Mouse (Mus musculus): ENCODE measurements around the gene Rnf31. TPM values are rescaled to one million over a fixed set of nuclear protein-coding genes. Genes with fewer than 3 reads are reported as not detected.
A peak's percentile ranks its signal among the peaks of the same experiment; 100 is the strongest.

Rnf31 gene
- total and polyA plus RNA-seq, 3 experiments = 12.9 to 24.5 TPM; not detected in 1

DNA sequence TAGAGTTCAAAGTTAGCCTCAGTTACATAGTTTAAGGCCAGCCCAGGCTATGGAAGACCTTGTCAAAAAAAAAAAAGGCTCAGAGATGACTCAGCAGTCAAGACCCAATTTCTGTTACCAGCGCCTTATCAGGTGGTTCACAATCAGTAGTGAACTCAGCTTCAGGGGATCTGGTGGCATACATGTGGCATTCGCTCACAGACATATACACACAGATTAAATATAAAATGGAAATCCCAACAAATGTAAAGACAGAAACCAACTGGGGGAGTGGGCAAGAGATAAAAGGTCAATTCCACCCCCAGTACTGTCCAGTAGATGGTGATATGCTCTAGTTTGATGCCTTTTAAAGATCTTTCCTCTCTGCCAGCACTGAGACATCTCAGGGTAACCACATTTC, 5.4 kb upstream of the Rnf31 start (continued):
- no peak; the same call in 1 of the 2 replicates for TF ChIP-seq ELF1 (IDR thresholded peaks at IDR 0.05; ENCODE audit: low read depth, low read length)
- 0 out of 2 replicates have a peak, but pooled peaks have one; percentile 31 for TF ChIP-seq JUND (IDR thresholded peaks at IDR 0.05; ENCODE audit: low read depth, low read length)
- peak; percentile 95 for TF ChIP-seq MAFK (IDR thresholded peaks at IDR 0.05; ENCODE audit: borderline replicate concordance, low read depth, low read length)
- peak; percentile 97 for TF ChIP-seq GABPA (IDR thresholded peaks at IDR 0.05; ENCODE audit: low read depth, low read length)
- TF ChIP-seq RCOR1 (IDR thresholded peaks at IDR 0.05; ENCODE audit: low read depth, low read length) = peak; percentile 76
- TF ChIP-seq ETS1 (IDR thresholded peaks at IDR 0.05; ENCODE audit: low read depth, low read length) = peak; percentile 94
- TF ChIP-seq GATA1 (IDR thresholded peaks at IDR 0.05; ENCODE audit: low read depth, low read length) = peak; percentile 84
- TF ChIP-seq MAX (IDR thresholded peaks at IDR 0.05; ENCODE audit: low read length) = peak; percentile 69; the same call in 1 of the 2 replicates

DNA sequence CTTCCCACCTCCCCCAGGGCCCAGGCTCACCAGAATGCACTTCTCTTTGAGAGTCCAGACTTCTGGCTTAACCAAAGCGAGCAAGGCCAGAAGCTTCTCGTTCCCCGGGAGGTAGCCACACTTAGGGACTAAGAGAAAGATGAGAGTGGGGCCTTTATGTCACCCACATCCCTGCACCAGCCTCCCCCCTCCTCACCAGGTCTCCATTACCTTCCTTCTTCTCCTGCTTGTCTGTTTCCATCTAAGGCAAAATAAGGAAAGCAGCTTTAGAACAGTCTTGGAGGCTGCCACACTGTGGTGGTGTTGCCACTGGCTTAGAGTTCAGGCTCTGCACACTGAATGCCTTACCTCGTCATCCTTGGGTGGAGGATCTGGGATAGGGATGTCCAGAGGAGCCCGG, 2.2 kb upstream of the Rnf31 start:
- no peak overlapping the region for H3K4me3 ChIP-seq (ENCODE audit: control insufficient read depth in 1 of 2, insufficient read depth in 1 of 2, low read depth in 2 of 2, low read length in 2 of 2)
- H3K4me1 ChIP-seq (ENCODE audit: control insufficient read depth in 1 of 2, insufficient read depth in 2 of 2, low read length in 2 of 2) = peaks cover 3 to 44% of the 10 kb centered on the region in 2 experiments

DNA sequence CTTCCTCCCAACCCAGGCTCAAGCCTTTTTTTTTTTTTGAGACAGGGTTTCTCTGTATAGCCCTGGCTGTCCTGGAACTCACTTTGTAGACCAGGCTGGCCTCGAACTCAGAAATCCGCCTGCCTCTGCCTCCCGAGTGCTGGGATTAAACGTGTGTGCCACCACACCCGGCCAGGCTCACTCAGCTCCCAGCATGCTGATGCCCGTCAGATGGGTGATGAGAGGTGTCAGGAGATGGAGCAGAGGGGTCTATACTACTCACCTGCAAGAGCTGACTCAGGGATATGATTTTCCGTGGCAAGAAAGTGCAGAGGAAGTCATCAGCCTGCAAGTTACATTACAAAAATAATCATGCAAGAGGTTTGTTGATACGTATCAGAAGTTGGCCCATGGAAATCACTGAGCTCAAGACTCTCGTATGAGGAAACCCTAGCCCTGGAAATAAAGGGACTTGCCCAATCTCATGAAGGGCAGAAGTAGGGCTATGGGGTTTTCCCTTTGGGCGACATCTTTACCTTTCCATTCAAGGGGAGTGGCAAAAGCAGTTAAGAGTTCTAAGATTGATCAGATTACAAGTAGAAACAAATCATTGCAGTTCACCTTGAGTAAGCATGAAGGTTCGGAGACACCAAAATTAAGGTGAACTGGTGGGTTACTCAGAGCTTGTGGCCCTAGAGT, 1.6 kb upstream of the Rnf31 start:
- H3K9me3 ChIP-seq (replicated peaks; ENCODE audit: insufficient read depth, low read length) = no peaks in the 10 kb centered on the region
- H3K27me3 ChIP-seq (ENCODE audit: control insufficient read depth in 1 of 2, insufficient read depth in 2 of 2, low read length in 2 of 2) = no peaks in the 10 kb centered on the region
- peaks cover 3 to 44% of the 10 kb centered on the region in 2 experiments for H3K4me1 ChIP-seq (ENCODE audit: control insufficient read depth in 1 of 2, insufficient read depth in 2 of 2, low read length in 2 of 2)
- TF ChIP-seq ELF1 (IDR thresholded peaks at IDR 0.05; ENCODE audit: low read depth, low read length) (no peak), RCOR1 (IDR thresholded peaks at IDR 0.05; ENCODE audit: low read depth, low read length) (0 out of 2 replicates have a peak, but pooled peaks have one; percentile 8)
- H3K27ac ChIP-seq (ENCODE audit: control insufficient read depth, low read depth, low read length) = peak overlapping the region; percentile 35; the same call in 1 of the 2 replicates
- H3K36me3 ChIP-seq (ENCODE audit: control insufficient read depth in 1 of 2, insufficient read depth in 2 of 2, low read length in 2 of 2) = peaks cover 3 to 30% of the 10 kb centered on the region in 2 experiments; a peak in 3 of 4 replicates
- H3K9ac ChIP-seq (ENCODE audit: control insufficient read depth, low read depth, low read length, poor library complexity, severe bottlenecking) = peak overlapping the region; percentile 65
- peak; percentile 35 for DNase-seq (ENCODE audit: low read depth, low spot score)
- peak overlapping the region; percentile 80 to 94 for H3K4me3 ChIP-seq (ENCODE audit: control insufficient read depth in 1 of 2, insufficient read depth in 1 of 2, low read depth in 2 of 2, low read length in 2 of 2)
- peaks cover 24% of the 10 kb centered on the region for H3K79me2 ChIP-seq (ENCODE audit: control insufficient read depth, insufficient read depth, low read length, poor library complexity)

More for the DNA sequence above, 2.2 kb upstream of the Rnf31 start:
- H3K27me3 ChIP-seq (ENCODE audit: control insufficient read depth in 1 of 2, insufficient read depth in 2 of 2, low read length in 2 of 2) = no peaks in the 10 kb centered on the region
- TF ChIP-seq NELFE (IDR thresholded peaks at IDR 0.05; ENCODE audit: low read depth, low read length) = no peak
- no peak for TF ChIP-seq POLR2A (IDR thresholded peaks at IDR 0.05; ENCODE audit: control insufficient read depth in 1 of 2, insufficient read depth in 1 of 2, low read depth in 1 of 2, low read length in 2 of 2, poor library complexity in 1 of 2)
- TF ChIP-seq MAX (IDR thresholded peaks at IDR 0.05; ENCODE audit: low read length) = no peak
- TF ChIP-seq MAFK (IDR thresholded peaks at IDR 0.05; ENCODE audit: borderline replicate concordance, low read depth, low read length) = no peak
- TF ChIP-seq CHD2 (IDR thresholded peaks at IDR 0.05; ENCODE audit: low read length) = no peak
- no peak for TF ChIP-seq JUND (IDR thresholded peaks at IDR 0.05; ENCODE audit: low read depth, low read length)
- no peak for TF ChIP-seq ZC3H11A (IDR thresholded peaks at IDR 0.05; ENCODE audit: low read depth, low read length)
- TF ChIP-seq RCOR1 (IDR thresholded peaks at IDR 0.05; ENCODE audit: low read depth, low read length) = no peak
- no peak for TF ChIP-seq POLR2AphosphoS2 (IDR thresholded peaks at IDR 0.05; ENCODE audit: low read length)
- no peak for TF ChIP-seq USF1 (IDR thresholded peaks at IDR 0.05; ENCODE audit: low read depth, low read length)
- no peak for TF ChIP-seq ELF1 (IDR thresholded peaks at IDR 0.05; ENCODE audit: low read depth, low read length)
- no peak for TF ChIP-seq MYB (IDR thresholded peaks at IDR 0.05; ENCODE audit: low read depth, low read length)
- TF ChIP-seq ZKSCAN1 (IDR thresholded peaks at IDR 0.05; ENCODE audit: low read depth, low read length) = no peak
- TF ChIP-seq RAD21 (IDR thresholded peaks at IDR 0.05; ENCODE audit: low read depth, low read length) = no peak
- no peak for TF ChIP-seq ZNF384 (IDR thresholded peaks at IDR 0.05; ENCODE audit: low read depth, low read length)
- TF ChIP-seq MEF2A (IDR thresholded peaks at IDR 0.05; ENCODE audit: extremely low read depth, insufficient replicate concordance, low read depth, low read length, poor library complexity, severe bottlenecking) = no peak
- TF ChIP-seq CTCF (IDR thresholded peaks at IDR 0.05 in 2 of 3, conservative IDR thresholded peaks at IDR 0.05 in 1 of 3; ENCODE audit: control insufficient read depth in 1 of 3, insufficient read depth in 1 of 3, low read depth in 2 of 3, low read length in 3 of 3, poor library complexity in 1 of 3, severe bottlenecking in 1 of 3) = no peak
- no peak for TF ChIP-seq GABPA (IDR thresholded peaks at IDR 0.05; ENCODE audit: low read depth, low read length)
- H3K27ac ChIP-seq (ENCODE audit: control insufficient read depth, low read depth, low read length) = no peak overlapping the region
- H3K9me3 ChIP-seq (replicated peaks; ENCODE audit: insufficient read depth, low read length) = no peaks in the 10 kb centered on the region
- peaks cover 30% of the 10 kb centered on the region for H3K79me2 ChIP-seq (ENCODE audit: control insufficient read depth, insufficient read depth, low read length, poor library complexity)
- H3K9ac ChIP-seq (ENCODE audit: control insufficient read depth, low read depth, low read length, poor library complexity, severe bottlenecking) = no peak overlapping the region
- H3K36me3 ChIP-seq (ENCODE audit: control insufficient read depth in 1 of 2, insufficient read depth in 2 of 2, low read length in 2 of 2) = peaks cover 0 to 30% of the 10 kb centered on the region in 2 experiments; a peak in 2 of 4 replicates
- DNase-seq (ENCODE audit: low read depth, low spot score) = no peak
